Mouse (Mus musculus): ENCODE measurements around the gene Itih4. TPM values are rescaled to one million over a fixed set of nuclear protein-coding genes. Genes with fewer than 3 reads are reported as not detected.

The Itih4 gene
- polyA plus RNA-seq, 1 experiment: not detected

- Histone ChIP-seq H3K36me3 (ENCODE audit: control insufficient read depth, insufficient read depth, low read length, poor library complexity, severe bottlenecking) (no peaks in the 10 kb centered on the region), H3K9me3 (replicated peaks; ENCODE audit: control insufficient read depth, insufficient read depth, low read length, poor library complexity, severe bottlenecking) (no peaks in the 10 kb centered on the region), H3K27ac (ENCODE audit: insufficient read depth, low read length) (no peak overlapping the region), H3K4me1 (ENCODE audit: control insufficient read depth, insufficient read depth, low read length) (no peaks in the 10 kb centered on the region), H3K9ac (ENCODE audit: low read depth, poor library complexity, severe bottlenecking) (no peak overlapping the region), H3K4me3 (ENCODE audit: low read depth, low read length) (no peak overlapping the region), H3K27me3 (ENCODE audit: control insufficient read depth, insufficient read depth, low read length, poor library complexity, severe bottlenecking) (no peaks in the 10 kb centered on the region)
- TF ChIP-seq CTCF (IDR thresholded peaks at IDR 0.05; ENCODE audit: low read depth, low read length) (no peak), POLR2A (IDR thresholded peaks at IDR 0.05; ENCODE audit: insufficient read depth, low read length) (no peak), EP300 (IDR thresholded peaks at IDR 0.05; ENCODE audit: insufficient read depth, low read depth, low read length) (no peak)
Measured at GRCm38 (mm10) chr14:30913404-30913803, 27.1 kb downstream of the Itih4 start.

- no peak overlapping the region for H3K27ac ChIP-seq (ENCODE audit: insufficient read depth, low read length)
- no peak for TF ChIP-seq POLR2A (IDR thresholded peaks at IDR 0.05; ENCODE audit: insufficient read depth, low read length)
- no peak for TF ChIP-seq CTCF (IDR thresholded peaks at IDR 0.05; ENCODE audit: low read depth, low read length)
- no peak overlapping the region for H3K9ac ChIP-seq (ENCODE audit: low read depth, poor library complexity, severe bottlenecking)
- H3K4me3 ChIP-seq (ENCODE audit: low read depth, low read length): no peak overlapping the region
- H3K9me3 ChIP-seq (replicated peaks; ENCODE audit: control insufficient read depth, insufficient read depth, low read length, poor library complexity, severe bottlenecking): no peaks in the 10 kb centered on the region
- no peaks in the 10 kb centered on the region for H3K36me3 ChIP-seq (ENCODE audit: control insufficient read depth, insufficient read depth, low read length, poor library complexity, severe bottlenecking)
- no peaks in the 10 kb centered on the region for H3K27me3 ChIP-seq (ENCODE audit: control insufficient read depth, insufficient read depth, low read length, poor library complexity, severe bottlenecking)
- no peaks in the 10 kb centered on the region for H3K4me1 ChIP-seq (ENCODE audit: control insufficient read depth, insufficient read depth, low read length)
Measured at GRCm38 (mm10) chr14:30916516-30916915, 30.2 kb downstream of the Itih4 start.

GRCm38 (mm10) chr14:30922053-30922670, 35.9 kb downstream of the Itih4 start:
- no peaks in the 10 kb centered on the region for H3K9me3 ChIP-seq (replicated peaks; ENCODE audit: control insufficient read depth, insufficient read depth, low read length, poor library complexity, severe bottlenecking)
- TF ChIP-seq EP300 (IDR thresholded peaks at IDR 0.05; ENCODE audit: insufficient read depth, low read depth, low read length) (no peak), CTCF (IDR thresholded peaks at IDR 0.05; ENCODE audit: low read depth, low read length) (no peak), POLR2A (IDR thresholded peaks at IDR 0.05; ENCODE audit: insufficient read depth, low read length) (no peak)
- H3K27me3 ChIP-seq (ENCODE audit: control insufficient read depth, insufficient read depth, low read length, poor library complexity, severe bottlenecking): no peaks in the 10 kb centered on the region
- no peak overlapping the region for H3K4me3 ChIP-seq (ENCODE audit: low read depth, low read length)
- H3K36me3 ChIP-seq (ENCODE audit: control insufficient read depth, insufficient read depth, low read length, poor library complexity, severe bottlenecking): no peaks in the 10 kb centered on the region
- H3K4me1 ChIP-seq (ENCODE audit: control insufficient read depth, insufficient read depth, low read length): no peaks in the 10 kb centered on the region
- no peak overlapping the region for H3K9ac ChIP-seq (ENCODE audit: low read depth, poor library complexity, severe bottlenecking)
- H3K27ac ChIP-seq (ENCODE audit: insufficient read depth, low read length): no peak overlapping the region

- H3K36me3 ChIP-seq (ENCODE audit: control insufficient read depth, insufficient read depth, low read length, poor library complexity, severe bottlenecking): no peaks in the 10 kb centered on the region
- TF ChIP-seq POLR2A (IDR thresholded peaks at IDR 0.05; ENCODE audit: insufficient read depth, low read length): no peak
- no peak for TF ChIP-seq EP300 (IDR thresholded peaks at IDR 0.05; ENCODE audit: insufficient read depth, low read depth, low read length)
- TF ChIP-seq CTCF (IDR thresholded peaks at IDR 0.05; ENCODE audit: low read depth, low read length): no peak
- no peak within 1 kb of the TSS for H3K9ac ChIP-seq (ENCODE audit: low read depth, poor library complexity, severe bottlenecking)
- H3K27me3 ChIP-seq (ENCODE audit: control insufficient read depth, insufficient read depth, low read length, poor library complexity, severe bottlenecking): no peaks in the 10 kb centered on the region
- no peaks in the 10 kb centered on the region for H3K9me3 ChIP-seq (replicated peaks; ENCODE audit: control insufficient read depth, insufficient read depth, low read length, poor library complexity, severe bottlenecking)
- no peak within 1 kb of the TSS for H3K27ac ChIP-seq (ENCODE audit: insufficient read depth, low read length)
- H3K4me3 ChIP-seq (ENCODE audit: low read depth, low read length): no peak within 1 kb of the TSS
- no peaks in the 10 kb centered on the region for H3K4me1 ChIP-seq (ENCODE audit: control insufficient read depth, insufficient read depth, low read length)
Measured at GRCm38 (mm10) chr14:30923375-30924105, 37.3 kb downstream of the Itih4 start, which contains the start of gene Itih3. TSS of gene Itih3 (minus strand) at chr14:30923760.

DNA sequence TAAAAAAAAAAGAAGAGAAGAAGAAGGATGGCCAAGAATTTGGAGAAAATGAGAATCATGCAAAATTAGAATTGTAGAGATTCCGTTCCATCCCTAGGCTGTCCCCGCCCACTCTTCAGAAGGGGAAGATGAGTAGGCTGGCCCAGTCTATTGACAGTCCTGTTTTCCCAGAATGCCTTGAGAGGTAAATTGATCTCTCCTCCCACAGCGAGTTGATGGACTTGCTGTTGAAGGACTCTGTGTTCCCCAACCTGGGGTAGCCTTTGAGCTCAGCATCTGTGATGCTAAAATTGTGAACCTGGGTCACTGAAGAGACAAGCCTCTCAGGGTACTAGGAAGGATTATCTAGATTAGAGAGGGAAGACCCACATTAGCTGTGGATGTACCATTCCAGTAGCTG, 39.2 kb downstream of the Itih4 start:
- Histone ChIP-seq H3K4me3 (ENCODE audit: low read depth, low read length) (no peak overlapping the region), H3K27me3 (ENCODE audit: control insufficient read depth, insufficient read depth, low read length, poor library complexity, severe bottlenecking) (no peaks in the 10 kb centered on the region), H3K27ac (ENCODE audit: insufficient read depth, low read length) (no peak overlapping the region), H3K9me3 (replicated peaks; ENCODE audit: control insufficient read depth, insufficient read depth, low read length, poor library complexity, severe bottlenecking) (no peaks in the 10 kb centered on the region), H3K9ac (ENCODE audit: low read depth, poor library complexity, severe bottlenecking) (no peak overlapping the region), H3K36me3 (ENCODE audit: control insufficient read depth, insufficient read depth, low read length, poor library complexity, severe bottlenecking) (no peaks in the 10 kb centered on the region), H3K4me1 (ENCODE audit: control insufficient read depth, insufficient read depth, low read length) (no peaks in the 10 kb centered on the region)
- TF ChIP-seq CTCF (IDR thresholded peaks at IDR 0.05; ENCODE audit: low read depth, low read length) (no peak), POLR2A (IDR thresholded peaks at IDR 0.05; ENCODE audit: insufficient read depth, low read length) (no peak), EP300 (IDR thresholded peaks at IDR 0.05; ENCODE audit: insufficient read depth, low read depth, low read length) (no peak)

DNA sequence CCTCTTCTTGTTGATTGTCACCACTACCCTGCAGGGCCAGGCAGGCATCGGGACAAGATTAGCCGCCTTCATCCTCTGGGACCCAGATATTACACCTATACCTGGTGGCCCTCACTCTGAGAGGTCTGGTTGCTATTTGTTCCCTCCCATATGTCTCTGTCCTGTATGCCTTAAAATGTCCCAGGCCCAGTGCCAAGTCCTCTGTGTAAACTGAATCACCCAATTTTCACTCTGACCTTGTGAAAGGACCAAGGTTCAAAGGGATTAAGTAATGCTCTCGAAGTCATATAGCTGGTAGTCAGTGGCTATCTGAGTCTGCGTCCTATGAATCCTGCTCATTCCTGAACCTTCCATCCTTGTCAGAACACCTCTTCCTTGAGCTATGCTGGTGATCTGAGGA, 44.1 kb downstream of the Itih4 start:
- Histone ChIP-seq H3K9ac (ENCODE audit: low read depth, poor library complexity, severe bottlenecking) (no peak overlapping the region), H3K27ac (ENCODE audit: insufficient read depth, low read length) (no peak overlapping the region), H3K27me3 (ENCODE audit: control insufficient read depth, insufficient read depth, low read length, poor library complexity, severe bottlenecking) (no peaks in the 10 kb centered on the region), H3K9me3 (replicated peaks; ENCODE audit: control insufficient read depth, insufficient read depth, low read length, poor library complexity, severe bottlenecking) (no peaks in the 10 kb centered on the region), H3K4me1 (ENCODE audit: control insufficient read depth, insufficient read depth, low read length) (no peaks in the 10 kb centered on the region), H3K4me3 (ENCODE audit: low read depth, low read length) (no peak overlapping the region), H3K36me3 (ENCODE audit: control insufficient read depth, insufficient read depth, low read length, poor library complexity, severe bottlenecking) (no peaks in the 10 kb centered on the region)
- TF ChIP-seq POLR2A (IDR thresholded peaks at IDR 0.05; ENCODE audit: insufficient read depth, low read length) (no peak), EP300 (IDR thresholded peaks at IDR 0.05; ENCODE audit: insufficient read depth, low read depth, low read length) (no peak), CTCF (IDR thresholded peaks at IDR 0.05; ENCODE audit: low read depth, low read length) (no peak)
